Mouse (Mus musculus): ENCODE measurements around the gene Dab1.

DNA sequence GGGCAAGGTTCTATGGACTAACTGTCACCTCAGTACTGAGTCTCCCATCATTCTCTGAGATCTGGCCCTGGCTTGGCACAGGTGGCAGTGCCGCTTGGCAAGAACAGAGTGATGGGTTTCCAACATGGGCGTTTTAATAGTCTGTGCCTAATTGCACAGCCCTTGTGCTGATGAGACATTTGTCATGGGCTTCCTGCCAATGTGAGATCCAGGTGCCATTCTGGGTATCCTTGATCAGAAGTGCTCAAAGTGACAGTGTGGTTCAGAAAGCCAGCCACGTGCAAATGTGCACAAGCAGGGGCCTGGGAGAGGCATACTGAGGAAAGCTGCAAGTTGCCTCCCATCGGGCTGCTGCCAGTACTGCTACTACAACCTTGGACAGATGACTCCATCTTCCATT is 203.5 kb downstream of the Dab1 start:
- TF ChIP-seq MYOD1 (IDR thresholded peaks at IDR 0.05; ENCODE audit: control insufficient read depth, insufficient read length, low read depth) (no peak), CTCF (IDR thresholded peaks at IDR 0.05; ENCODE audit: control insufficient read depth, insufficient read depth, insufficient read length) (no peak), FOSL1 (IDR thresholded peaks at IDR 0.05; ENCODE audit: insufficient read depth, low read length, poor library complexity, severe bottlenecking) (no peak), USF1 (IDR thresholded peaks at IDR 0.05; ENCODE audit: low read depth) (no peak), CEBPB (IDR thresholded peaks at IDR 0.05; ENCODE audit: low read depth) (no peak)
